Mouse (Mus musculus) spleen, adult 2 months (tissue): ENCODE data around the gene Plscr1. TPM values are rescaled to one million over a fixed set of nuclear protein-coding genes. Genes with fewer than 3 reads are reported as not detected.

ENCODE experiments used
- DNase-seq, 2 experiments: peaks; one replicate each; pipeline versions ENCODE4 v3.0.0 to v3.0.0-alpha.2; 2012 to 2021; ENCODE audit warnings: low spot score in 2 of 2, low read depth in 1 of 2
- H3K27ac ChIP-seq: fragments of 200-500 bp; 2 replicates; pipeline ENCODE4 v1.5.1; 2012; ENCODE audit warnings: low read length, inconsistent platforms; ENCODE audit not compliant: insufficient read depth
- H3K27me3 ChIP-seq: fragments of 200-500 bp; 2 replicates; pipeline ENCODE4 v1.6.1; 2012; ENCODE audit warnings: mild to moderate bottlenecking, moderate library complexity, low read length, inconsistent platforms; ENCODE audit not compliant: control insufficient read depth, insufficient read depth
- H3K36me3 ChIP-seq: fragments of 200-500 bp; 2 replicates; pipeline ENCODE4 v1.6.1; 2012; ENCODE audit warnings: mild to moderate bottlenecking, low read length, inconsistent platforms; ENCODE audit not compliant: control insufficient read depth, insufficient read depth
- H3K4me1 ChIP-seq: fragments of 200-500 bp; 2 replicates; pipeline ENCODE4 v1.6.1; 2011; ENCODE audit warnings: inconsistent platforms; ENCODE audit not compliant: control insufficient read depth, insufficient read depth, insufficient read length
- H3K4me3 ChIP-seq: fragments of 200-500 bp; 2 replicates; pipeline ENCODE4 v1.5.1; 2011; ENCODE audit warnings: mild to moderate bottlenecking, inconsistent platforms; ENCODE audit not compliant: insufficient read depth, insufficient read length; ENCODE audit errors: extremely low read depth
- CTCF ChIP-seq: fragments of 200-500 bp; IDR thresholded peaks from 2 replicates; pipeline ENCODE4 v1.5.1; 2011; ENCODE audit warnings: mild to moderate bottlenecking, inconsistent platforms; ENCODE audit not compliant: insufficient read depth, insufficient read length, insufficient replicate concordance; ENCODE audit errors: extremely low read depth
- POLR2A ChIP-seq: fragments of 200-500 bp; IDR thresholded peaks from 2 replicates; pipeline ENCODE4 v1.6.1; 2011; ENCODE audit warnings: low read depth, low read length, inconsistent platforms
- WGBS: fragments of 180-500 bp; shearing (Covaris S2); methylation state at CpG from one replicate; pipeline ENCODE4 v1.1.7; 2018; 5-methylcytosine and 5-hydroxymethylcytosine counted together
- polyA plus RNA-seq: library from polyadenylated mRNA; depleted of rRNA; stranded (reverse); fragments of >200 nt; gene quantifications from 2 replicates; pipeline ENCODE4 v1.2.3, GENCODE M21; 2012

Gene Plscr1
- polyA plus RNA-seq, 1 experiment, result 3.6 TPM

DNA sequence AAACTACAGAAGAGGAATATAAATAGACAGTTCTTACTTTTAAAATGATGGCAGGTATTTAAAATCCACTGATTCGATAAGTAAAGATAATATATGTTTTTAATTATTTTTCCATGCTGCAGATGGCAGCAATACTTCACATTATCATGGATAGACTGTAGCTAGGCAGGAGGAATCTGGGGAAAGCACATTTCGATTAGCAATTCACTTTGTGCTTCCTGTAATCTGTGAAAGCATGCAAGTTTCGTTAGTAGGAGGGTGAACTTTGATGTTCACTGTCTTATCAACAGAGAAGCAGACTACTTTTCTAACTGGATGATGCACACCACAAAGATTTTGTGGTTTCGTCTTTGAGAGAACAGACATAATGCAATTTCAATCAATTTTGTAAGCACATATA is 32.1 kb upstream of the Plscr1 start:
- no peak for TF ChIP-seq POLR2A
- no peak for TF ChIP-seq CTCF
- no peaks in the 10 kb centered on the region for H3K27me3 ChIP-seq
- H3K36me3 ChIP-seq, result no peaks in the 10 kb centered on the region
- DNase-seq, result no peak
- H3K27ac ChIP-seq, result no peak overlapping the region
- no peaks in the 10 kb centered on the region; the same call in 1 of the 2 replicates for H3K4me1 ChIP-seq
- H3K4me3 ChIP-seq, result no peak overlapping the region
- WGBS, result 45% methylated on average over 4 of the region's 4 CpGs

DNA sequence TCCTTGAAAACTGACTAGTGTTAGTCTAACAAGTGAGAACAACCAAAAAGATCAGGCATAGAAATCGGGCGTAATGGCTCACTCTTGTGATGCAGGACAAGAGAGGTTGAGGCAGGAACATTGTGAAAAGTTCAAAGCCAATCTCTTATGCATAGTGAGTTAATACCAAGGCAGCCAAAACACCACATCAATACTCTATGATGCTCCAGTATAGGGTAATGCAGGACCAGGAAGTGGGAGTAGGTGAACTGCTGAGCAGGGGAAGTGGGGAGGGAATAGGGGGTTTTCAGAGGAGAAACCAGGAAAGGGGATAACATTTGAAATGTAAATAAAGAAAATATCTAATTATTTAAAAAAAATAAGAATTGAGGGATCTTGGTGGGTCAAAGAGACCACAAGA is 31.7 kb upstream of the Plscr1 start:
- Histone ChIP-seq H3K4me1 (no peaks in the 10 kb centered on the region; the same call in 1 of the 2 replicates), H3K27me3 (no peaks in the 10 kb centered on the region), H3K27ac (no peak overlapping the region), H3K36me3 (no peaks in the 10 kb centered on the region), H3K4me3 (no peak overlapping the region)
- no peak for TF ChIP-seq POLR2A
- no peak for TF ChIP-seq CTCF
- no peak for DNase-seq
- WGBS, result 84% methylated on average over 2 of the region's 2 CpGs

- Histone ChIP-seq H3K36me3 (no peaks in the 10 kb centered on the region), H3K27me3 (no peaks in the 10 kb centered on the region), H3K4me1 (no peaks in the 10 kb centered on the region; the same call in 1 of the 2 replicates), H3K4me3 (no peak overlapping the region), H3K27ac (no peak overlapping the region)
- 32% methylated on average over 3 of the region's 3 CpGs for WGBS
- no peak for DNase-seq
- TF ChIP-seq CTCF, result no peak
- no peak for TF ChIP-seq POLR2A
These were observed 29.4 kb upstream of the Plscr1 start for GRCm38 (mm10) chr9:92220151-92220550.

GRCm38 (mm10) chr9:92221480-92221879 is 28.1 kb upstream of the Plscr1 start:
- no peak for DNase-seq
- Histone ChIP-seq H3K27ac (no peak overlapping the region), H3K4me1 (no peaks in the 10 kb centered on the region; the same call in 1 of the 2 replicates), H3K27me3 (no peaks in the 10 kb centered on the region), H3K4me3 (no peak overlapping the region), H3K36me3 (no peaks in the 10 kb centered on the region)
- TF ChIP-seq CTCF (no peak), POLR2A (no peak)

GRCm38 (mm10) chr9:92224598-92225231 is 24.8 kb upstream of the Plscr1 start:
- TF ChIP-seq POLR2A (no peak), CTCF (no peak)
- no peak for DNase-seq
- WGBS, result 98% methylated on average over 1 of the region's 1 CpGs
- Histone ChIP-seq H3K36me3 (no peaks in the 10 kb centered on the region), H3K4me3 (no peak overlapping the region), H3K27ac (no peak overlapping the region), H3K27me3 (no peaks in the 10 kb centered on the region), H3K4me1 (no peaks in the 10 kb centered on the region)

GRCm38 (mm10) chr9:92226127-92226655 is 23.4 kb upstream of the Plscr1 start:
- H3K27me3 ChIP-seq, result no peaks in the 10 kb centered on the region
- WGBS, result 41% methylated on average over 3 of the region's 3 CpGs
- TF ChIP-seq CTCF (no peak), POLR2A (no peak)
- H3K27ac ChIP-seq, result no peak overlapping the region
- H3K36me3 ChIP-seq, result no peaks in the 10 kb centered on the region
- DNase-seq, result no peak
- H3K4me1 ChIP-seq, result no peaks in the 10 kb centered on the region
- no peak overlapping the region for H3K4me3 ChIP-seq

- Histone ChIP-seq H3K36me3 (no peaks in the 10 kb centered on the region), H3K27ac (no peak overlapping the region), H3K27me3 (no peaks in the 10 kb centered on the region), H3K4me1 (no peaks in the 10 kb centered on the region), H3K4me3 (no peak overlapping the region)
- no peak for DNase-seq
- TF ChIP-seq CTCF (no peak), POLR2A (no peak)
- 71% methylated on average over 3 of the region's 3 CpGs for WGBS
These were observed 22.8 kb upstream of the Plscr1 start for GRCm38 (mm10) chr9:92226795-92227194.
